ENCODE assay signal across 7 mouse cellular contexts in the genomic region with DNA sequence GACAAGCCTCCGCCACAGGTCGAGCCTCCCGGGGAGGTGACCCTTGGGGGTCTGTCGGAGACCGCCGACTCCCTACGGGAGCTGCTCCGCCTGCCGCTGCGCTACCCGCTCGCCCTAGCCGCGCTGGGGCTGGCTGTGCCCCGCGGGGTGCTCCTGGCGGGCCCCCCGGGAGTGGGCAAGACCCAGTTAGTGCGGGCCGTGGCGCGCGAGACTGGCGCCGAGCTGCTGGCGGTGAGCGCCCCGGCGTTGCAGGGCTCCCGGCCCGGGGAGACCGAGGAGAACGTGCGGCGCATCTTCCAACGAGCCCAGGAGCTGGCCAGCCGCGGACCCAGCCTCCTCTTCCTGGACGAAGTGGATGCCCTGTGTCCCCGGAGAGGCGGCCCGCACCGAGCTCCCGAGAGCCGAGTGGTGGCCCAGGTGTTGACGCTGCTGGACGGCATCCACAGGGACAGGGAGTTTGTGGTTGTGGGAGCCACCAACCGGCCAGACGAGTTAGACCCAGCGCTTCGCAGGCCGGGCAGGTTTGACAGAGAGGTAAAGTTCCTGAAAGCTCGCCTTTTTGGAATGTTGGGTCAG. TPM values are rescaled to one million over a fixed set of nuclear protein-coding genes. Genes with fewer than 3 reads are reported as not detected.
A peak's percentile ranks its signal among the peaks of the same experiment; 100 is the strongest.
DNase-seq lines count a peak whose midpoint lies in the region; ATAC-seq and TF ChIP-seq lines count a peak whose summit lies in the region.

No protein-coding gene starts in this region.

- no peak for TF ChIP-seq CTCF in ES-Bruce4 (IDR thresholded peaks at IDR 0.05; ENCODE audit: low read depth, low read length)

- peak overlapping the region; percentile 96 for H3K9ac ChIP-seq in ES-Bruce4 (ENCODE audit: low read depth, poor library complexity, severe bottlenecking)
- H3K9ac ChIP-seq in heart, embryonic 12.5 days, result peak overlapping the region; percentile 91
- peak overlapping the region; percentile 92 for H3K9ac ChIP-seq in kidney, embryonic 16.5 days (replicated peaks; ENCODE audit: low read length)

- H3K36me3 ChIP-seq in ES-Bruce4 (ENCODE audit: control insufficient read depth, insufficient read depth, low read length, poor library complexity, severe bottlenecking), result peaks cover 3% of the 10 kb centered on the region; the same call in 1 of the 2 replicates
- H3K36me3 ChIP-seq in heart, embryonic 12.5 days, result peaks cover 20% of the 10 kb centered on the region
- H3K36me3 ChIP-seq in kidney, embryonic 16.5 days (ENCODE audit: insufficient read depth, low read length), result peaks cover 12% of the 10 kb centered on the region
- no peaks in the 10 kb centered on the region for H3K36me3 ChIP-seq in splenic B cell, adult 2 months (ENCODE audit: control insufficient read depth, insufficient read depth, low read length, poor library complexity, severe bottlenecking)

- no peak overlapping the region for H3K27ac ChIP-seq in ES-Bruce4 (ENCODE audit: insufficient read depth, low read length)
- H3K27ac ChIP-seq in heart, embryonic 12.5 days (ENCODE audit: poor library complexity, severe bottlenecking), result no peak overlapping the region
- 0 out of 2 replicates have a peak overlapping the region, but pooled peaks have one; percentile 4 for H3K27ac ChIP-seq in kidney, embryonic 16.5 days (ENCODE audit: low read length)

- peak; percentile 63 for ATAC-seq in heart, embryonic 12.5 days (ENCODE audit: insufficient number of reproducible peaks, low FRiP score)
- peak; percentile 58 for ATAC-seq in kidney, embryonic 16.5 days (ENCODE audit: low FRiP score, low TSS enrichment)

- no peaks in the 10 kb centered on the region for H3K4me1 ChIP-seq in ES-Bruce4 (ENCODE audit: control insufficient read depth, insufficient read depth, low read length)
- no peaks in the 10 kb centered on the region; the same call in 1 of the 2 replicates for H3K4me1 ChIP-seq in heart, embryonic 12.5 days (replicated peaks)
- H3K4me1 ChIP-seq in kidney, embryonic 16.5 days (ENCODE audit: insufficient read depth, low read length), result peaks cover 13% of the 10 kb centered on the region

- no peak for TF ChIP-seq POLR2A in ES-Bruce4 (IDR thresholded peaks at IDR 0.05; ENCODE audit: insufficient read depth, low read length)

- no peaks in the 10 kb centered on the region for H3K9me3 ChIP-seq in ES-Bruce4 (replicated peaks; ENCODE audit: control insufficient read depth, insufficient read depth, low read length, poor library complexity, severe bottlenecking)
- no peaks in the 10 kb centered on the region for H3K9me3 ChIP-seq in heart, embryonic 12.5 days (replicated peaks)
- no peaks in the 10 kb centered on the region for H3K9me3 ChIP-seq in kidney, embryonic 16.5 days (ENCODE audit: low read length)

- peak overlapping the region; percentile 93 for H3K4me2 ChIP-seq in heart, embryonic 12.5 days
- peak overlapping the region; percentile 94 for H3K4me2 ChIP-seq in kidney, embryonic 16.5 days (replicated peaks; ENCODE audit: low read depth, low read length)

- H3K4me3 ChIP-seq in ES-Bruce4 (ENCODE audit: low read depth, low read length), result peak overlapping the region; percentile 67
- peak overlapping the region; percentile 86 for H3K4me3 ChIP-seq in heart, embryonic 12.5 days
- H3K4me3 ChIP-seq in kidney, embryonic 16.5 days (ENCODE audit: low read length), result peak overlapping the region; percentile 95

- H3K27me3 ChIP-seq in ES-Bruce4 (ENCODE audit: control insufficient read depth, insufficient read depth, low read length, poor library complexity, severe bottlenecking), result no peaks in the 10 kb centered on the region
- 0 out of 2 replicates have a peak, but pooled peaks cover 5% of the 10 kb centered on the region for H3K27me3 ChIP-seq in heart, embryonic 12.5 days (replicated peaks)
- peaks cover 3% of the 10 kb centered on the region; the same call in 1 of the 2 replicates for H3K27me3 ChIP-seq in kidney, embryonic 16.5 days (ENCODE audit: insufficient read depth, low read length)
- H3K27me3 ChIP-seq in splenic B cell, adult 2 months (ENCODE audit: control insufficient read depth, insufficient read depth, low read length, poor library complexity, severe bottlenecking), result no peaks in the 10 kb centered on the region

- WGBS in heart, embryonic 12.5 days, result 0% methylated on average over 52 of the region's 53 CpGs
- under 1% methylated on average over 52 of the region's 53 CpGs for WGBS in kidney, embryonic 16.5 days

- no peak for TF ChIP-seq EP300 in ES-Bruce4 (IDR thresholded peaks at IDR 0.05; ENCODE audit: insufficient read depth, low read depth, low read length)

- DNase-seq in adrenal gland, adult (ENCODE audit: inconsistent age in 2 of 2, low spot score in 1 of 2), result peak; percentile 53 to 83
- peak; percentile 65 for DNase-seq in embryo, embryonic 9.5 days (ENCODE audit: extremely low spot score)
- peak; percentile 52 for DNase-seq in lung, postnatal 36 days
- peak; percentile 18 for DNase-seq in splenic B cell, adult 2 months (ENCODE audit: low read depth, low spot score)

RNA-seq across cellular contexts. Expression of gene AA467197, which starts 5.5 kb away (rescaled TPM):
- polyA plus RNA-seq in ES-Bruce4 (2011; ENCODE audit: insufficient read depth, insufficient read length, low read depth, missing spikeins), result 15.8 and 16.3 TPM in 2 replicates
- polyA plus RNA-seq in heart, embryonic 12.5 days (2016; fragmentation: Nextera tagmentation; extraction: Ambion mirVana), result not detected in 2 replicates
- not detected in 2 replicates for polyA plus RNA-seq in kidney, embryonic 16.5 days (2015; fragmentation: Nextera tagmentation; extraction: Ambion mirVana)

RNA-seq across cellular contexts. Expression of gene Gatm, which starts 20.2 kb away (rescaled TPM):
- polyA plus RNA-seq in ES-Bruce4 (2011; ENCODE audit: insufficient read depth, insufficient read length, low read depth, missing spikeins), result 4.2 and 5.9 TPM in 2 replicates
- 29.9 and 34.8 TPM in 2 replicates for polyA plus RNA-seq in heart, embryonic 12.5 days (2016; fragmentation: Nextera tagmentation; extraction: Ambion mirVana)
- polyA plus RNA-seq in kidney, embryonic 16.5 days (2015; fragmentation: Nextera tagmentation; extraction: Ambion mirVana), result 83.1 and 98.7 TPM in 2 replicates

Comparison
In these comparisons a context has a peak if more than half of its experiments do, and no peak if none do; other contexts are left out.
1. DNase-seq: peak in every context shown above with its lines; median percentile 68 in adrenal gland, adult; 65 in embryo, embryonic 9.5 days; 52 in lung, postnatal 36 days; 18 in splenic B cell, adult 2 months.
2. RNA of gene AA467197, which starts 5.5 kb away (polyA plus RNA-seq): 15.8 to 16.3 TPM in ES-Bruce4; not detected in heart, embryonic 12.5 days and not detected in kidney, embryonic 16.5 days; every median in the first group is over 10 times any median in the second.
3. Peak in every context shown above with its lines, with median percentiles within 50 percentile points of each other: H3K4me3 ChIP-seq and H3K9ac ChIP-seq.